Mouse (Mus musculus): Measurements from ENCODE around the gene Abr.
A peak's percentile ranks its signal among the peaks of the same experiment; 100 is the strongest.

Abr gene

GRCm38 (mm10) chr11:76623206-76623961, 1.3 kb upstream of the Abr start:
- DNase-seq (ENCODE audit: low spot score) = peak; percentile 56

GRCm38 (mm10) chr11:76622566-76623205, 572 bp upstream of the Abr start:
- DNase-seq (ENCODE audit: low spot score) = peak; percentile 59

- DNase-seq (ENCODE audit: low spot score) = no peak
These were observed 4.0 kb downstream of the Abr start for GRCm38 (mm10) chr11:76618134-76618533.

GRCm38 (mm10) chr11:76614246-76614645, 7.9 kb downstream of the Abr start:
- no peak for DNase-seq (ENCODE audit: low spot score)

- peak; percentile 78 for DNase-seq (ENCODE audit: low spot score)
These were observed 9.4 kb downstream of the Abr start for GRCm38 (mm10) chr11:76612638-76613104.

- DNase-seq (ENCODE audit: low spot score) = no peak
These were observed 11.2 kb downstream of the Abr start for GRCm38 (mm10) chr11:76610948-76611347.

- no peak for DNase-seq (ENCODE audit: low spot score)
These were observed 15.6 kb downstream of the Abr start for GRCm38 (mm10) chr11:76606521-76606920.

- no peak for DNase-seq (ENCODE audit: low spot score)
These were observed 22.9 kb downstream of the Abr start for GRCm38 (mm10) chr11:76599219-76599618.

- DNase-seq (ENCODE audit: low spot score) = no peak
These were observed 23.4 kb downstream of the Abr start for GRCm38 (mm10) chr11:76598757-76599156.

GRCm38 (mm10) chr11:76593620-76594326, 28.3 kb downstream of the Abr start:
- no peak for DNase-seq (ENCODE audit: low spot score)

GRCm38 (mm10) chr11:76589746-76590145, 32.4 kb downstream of the Abr start:
- no peak for DNase-seq (ENCODE audit: low spot score)

GRCm38 (mm10) chr11:76588632-76589485, 33.3 kb downstream of the Abr start:
- no peak for DNase-seq (ENCODE audit: low spot score)

GRCm38 (mm10) chr11:76588032-76588431, 34.1 kb downstream of the Abr start:
- DNase-seq (ENCODE audit: low spot score) = no peak

GRCm38 (mm10) chr11:76587333-76587732, 34.8 kb downstream of the Abr start:
- no peak for DNase-seq (ENCODE audit: low spot score)

- DNase-seq (ENCODE audit: low spot score) = no peak
These were observed 36.0 kb downstream of the Abr start for GRCm38 (mm10) chr11:76586119-76586518.

- DNase-seq (ENCODE audit: low spot score) = peak; percentile 66
These were observed 44.4 kb downstream of the Abr start for GRCm38 (mm10) chr11:76577588-76578257.

GRCm38 (mm10) chr11:76572820-76573385, 49.2 kb downstream of the Abr start:
- no peak for DNase-seq (ENCODE audit: low spot score)

GRCm38 (mm10) chr11:76571613-76571929, 50.5 kb downstream of the Abr start:
- no peak for DNase-seq (ENCODE audit: low spot score)

GRCm38 (mm10) chr11:76570741-76571612, 51.1 kb downstream of the Abr start:
- peak; percentile 26 for DNase-seq (ENCODE audit: low spot score)

GRCm38 (mm10) chr11:76570201-76570731, 51.8 kb downstream of the Abr start:
- no peak for DNase-seq (ENCODE audit: low spot score)

Data from yolk sac, embryonic 10.5 days (tissue).